In the genomic region with DNA sequence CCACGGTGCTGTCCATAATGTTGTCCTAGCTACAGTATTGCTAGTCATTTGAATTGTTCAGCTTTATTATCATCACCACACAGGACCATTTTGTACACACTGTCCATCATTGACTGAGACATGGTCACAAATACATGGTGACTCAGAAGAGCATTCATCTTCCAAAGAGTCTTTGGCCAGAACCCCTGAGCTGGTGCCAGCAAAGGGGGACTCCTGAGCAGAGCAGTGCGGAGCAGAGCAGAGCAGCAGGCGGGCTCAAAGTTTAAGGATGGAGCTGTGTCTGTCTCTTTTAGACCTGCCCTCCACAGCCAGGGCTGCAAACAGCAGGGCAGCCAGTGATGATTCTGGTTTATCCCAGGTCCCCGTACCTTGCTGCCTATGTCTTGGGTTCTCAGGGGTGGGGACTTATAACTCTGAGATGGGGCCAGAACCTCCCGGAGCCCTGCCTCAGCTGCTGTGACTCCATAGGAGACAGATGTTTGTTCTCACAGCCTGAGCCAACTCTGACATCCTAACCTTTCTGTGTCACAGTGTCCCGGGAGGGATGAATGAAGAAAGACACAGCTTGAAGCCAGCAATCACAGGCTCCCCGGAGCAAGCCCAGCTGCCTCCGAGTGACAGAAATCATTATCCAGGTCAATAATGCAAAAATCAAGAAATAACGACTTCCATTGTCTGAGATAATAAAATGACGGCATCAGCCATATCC, we compare ENCODE assay signal across 11 mouse cellular contexts. TPM values are rescaled to one million over a fixed set of nuclear protein-coding genes. Genes with fewer than 3 reads are reported as not detected.
DNase-seq lines count a peak whose midpoint lies in the region.
"Had no signal": no experiment of that assay in that cellular context is flagged by ENCODE, and none has a peak within 500 bp of the region (broad histone marks: within the 10 kb centered on the region; RNA-seq: fewer than 3 reads in every experiment).

No protein-coding gene starts in this region.

- no peaks in the 10 kb centered on the region for H3K36me3 ChIP-seq in heart, embryonic 10.5 days
- H3K36me3 ChIP-seq: limb, embryonic 13.5 days had no signal

- no peak overlapping the region for H3K27ac ChIP-seq in heart, embryonic 10.5 days
- H3K27ac ChIP-seq: limb, embryonic 13.5 days had no signal

- intact Hi-C loops in heart, postnatal 10 days (cut with DNase I) = no loop called here

- peak; percentile 50 to 55 for DNase-seq in heart, adult 18-20 months
- DNase-seq in heart, embryonic 10.5 days (ENCODE audit: low spot score) = no peak
- DNase-seq in brain, adult 2 months (ENCODE audit: low read depth, low spot score) = peak; percentile 84
- peak; percentile 74 to 75 for DNase-seq in heart, postnatal 10 days
- peak; percentile 47 to 75 for DNase-seq in lung, postnatal 4 days
- DNase-seq in gastrocnemius, postnatal 25 days = no peak
- DNase-seq in urinary bladder, postnatal 10 days (ENCODE audit: low spot score) = no peak
- no peak for DNase-seq in right cerebral cortex, postnatal 10 days (ENCODE audit: low spot score in 2 of 2)
- DNase-seq: right cerebral cortex, adult 18-20 months had no signal

- 59% methylated on average over 10 of the region's 10 CpGs for WGBS in heart, embryonic 10.5 days

- H3K4me3 ChIP-seq in heart, embryonic 10.5 days = no peak overlapping the region
- H3K4me3 ChIP-seq: limb, embryonic 13.5 days had no signal

- no peaks in the 10 kb centered on the region for H3K4me1 ChIP-seq in heart, embryonic 10.5 days
- H3K4me1 ChIP-seq: limb, embryonic 13.5 days had no signal

- H3K27me3 ChIP-seq in heart, embryonic 10.5 days (ENCODE audit: insufficient read depth, poor library complexity, severe bottlenecking) = 0 out of 2 replicates have a peak, but pooled peaks cover 3% of the 10 kb centered on the region
- H3K27me3 ChIP-seq: limb, embryonic 13.5 days had no signal

- H3K9me3 ChIP-seq in heart, embryonic 10.5 days = no peaks in the 10 kb centered on the region

RNA-seq across cellular contexts. Expression of a gene that starts 9.7 kb away (rescaled TPM):
- under 1 TPM; 0.49 to 0.72 TPM for total RNA-seq in heart, adult 18-20 months (2021)
- 1.5 and 1.6 TPM in 2 replicates for polyA plus RNA-seq in heart, embryonic 10.5 days (2016; fragmentation: Nextera tagmentation; extraction: Ambion mirVana)
- 1 to 10 TPM; 2.5 to 3.9 TPM for total RNA-seq in heart, postnatal 10 days (2021)
- under 1 TPM; 0.26 to 0.40 TPM for total RNA-seq in gastrocnemius, postnatal 25 days (2021)
- polyA plus RNA-seq: inflammation-experienced regulatory T-cells, adult 6 months had no signal

Comparison
In these comparisons a context has a peak if more than half of its experiments do, and no peak if none do; other contexts are left out.
1. DNase-seq: peak in heart, adult 18-20 months (2 of 2), brain, adult 2 months (single experiment), heart, postnatal 10 days (2 of 2) and lung, postnatal 4 days (2 of 2); none in heart, embryonic 10.5 days (single experiment), gastrocnemius, postnatal 25 days (single experiment), urinary bladder, postnatal 10 days (single experiment) and right cerebral cortex, postnatal 10 days (0 of 2).